Mouse (Mus musculus) E14TG2a.4 (cell line): ENCODE measurements around the gene Rnf115.

Experiments used
- CTCF ChIP-seq: conservative IDR thresholded peaks from 2 replicates; pipeline ENCODE4 v1.5.1; 2014; ENCODE audit warnings: low read length
- POU5F1 ChIP-seq: IDR thresholded peaks from 2 replicates; pipeline ENCODE4 v1.6.1; 2014; ENCODE audit warnings: low read length, borderline replicate concordance

GRCm38 (mm10) chr3:96788506-96788905, 61.0 kb downstream of the Rnf115 start:
- TF ChIP-seq CTCF (no peak), POU5F1 (no peak)
